Mouse (Mus musculus) adrenal gland, adult 2 months (tissue): ENCODE data around the gene Tnfsf13. TPM values are rescaled to one million over a fixed set of nuclear protein-coding genes. Genes with fewer than 3 reads are reported as not detected.

Experiments
- DNase-seq: peaks from one replicate; pipeline ENCODE4 v3.0.0; 2021
- microRNA-seq, 2 experiments: library from miRNA; unstranded; fragments of <30 nt; microRNA quantifications; one replicate each; pipeline ENCODE4 v1.2.0; 2021
- polyA plus RNA-seq: library from polyadenylated mRNA; depleted of rRNA; stranded (reverse); fragments of >200 nt; gene quantifications from 2 replicates; pipeline ENCODE4 v1.2.3, GENCODE M21; 2012; rRNA removed
- total RNA-seq, 2 experiments: library from RNA; stranded (reverse); gene quantifications; 2 replicates each; pipeline ENCODE4 v1.2.3; 2021

Gene Tnfsf13
- total and polyA plus RNA-seq, 3 experiments, result 1.6 to 2.4 (median 2.2) TPM

GRCm38 (mm10) chr11:69653399-69653798 lies 32.2 kb downstream of the Tnfsf13 start:
- no peak for DNase-seq

- no peak for DNase-seq
Measured at GRCm38 (mm10) chr11:69645860-69646259, 39.7 kb downstream of the Tnfsf13 start.

GRCm38 (mm10) chr11:69635471-69635870 lies 50.1 kb downstream of the Tnfsf13 start:
- DNase-seq, result no peak

- DNase-seq, result no peak
Measured at GRCm38 (mm10) chr11:69633128-69633866, 52.3 kb downstream of the Tnfsf13 start.

Small RNA genes lying within 50 kb of the gene (microRNA-seq; reads per million reads assigned to microRNA genes)
- 2.2 to 4.1 reads per million in 2 experiments for gene Mir1934
- 0 reads per million in 2 experiments for gene Mir467f

Other genes starting within 250 kb of the Tnfsf13 start
Only the 30 nearest of the 35 such genes appear.
- under 1 TPM; 0.32 to 0.66 TPM for gene Dnah2, start 136.7 kb downstream of the Tnfsf13 start, total RNA-seq
- gene Dnah2, start 136.7 kb downstream of the Tnfsf13 start, polyA plus RNA-seq, result 0.19 and 0.28 TPM in 2 replicates
- under 1 TPM; 0.52 to 0.69 TPM for gene Efnb3, start 125.6 kb downstream of the Tnfsf13 start, total RNA-seq
- 0.77 and 1.3 TPM in 2 replicates for gene Efnb3, start 125.6 kb downstream of the Tnfsf13 start, polyA plus RNA-seq
- gene Wrap53, start 105.5 kb downstream of the Tnfsf13 start, total RNA-seq, result 10 to 100 TPM in 1 of 2 experiments, 1 to 10 TPM in 1; 8.4 to 12.0 TPM
- gene Wrap53, start 105.5 kb downstream of the Tnfsf13 start, polyA plus RNA-seq, result 14.8 and 16.1 TPM in 2 replicates
- 10 to 100 TPM; 59.6 to 67.5 TPM for gene Trp53, start 105.4 kb downstream of the Tnfsf13 start, total RNA-seq
- 78.9 and 85.0 TPM in 2 replicates for gene Trp53, start 105.4 kb downstream of the Tnfsf13 start, polyA plus RNA-seq
- gene Atp1b2, start 79.8 kb downstream of the Tnfsf13 start, total RNA-seq, result 10 to 100 TPM; 34.9 to 40.2 TPM
- 28.3 and 31.5 TPM in 2 replicates for gene Atp1b2, start 79.8 kb downstream of the Tnfsf13 start, polyA plus RNA-seq
- gene Shbg, start 67.9 kb downstream of the Tnfsf13 start, total RNA-seq, result not detected
- gene Shbg, start 67.9 kb downstream of the Tnfsf13 start, polyA plus RNA-seq, result not detected in 2 replicates
- 10 to 100 TPM in 1 of 2 experiments, 1 to 10 TPM in 1; 6.1 to 11.9 TPM for gene Sat2, start 63.8 kb downstream of the Tnfsf13 start, total RNA-seq
- 2.1 and 3.2 TPM in 2 replicates for gene Sat2, start 63.8 kb downstream of the Tnfsf13 start, polyA plus RNA-seq
- gene Fxr2, start 52.8 kb downstream of the Tnfsf13 start, total RNA-seq, result 100 to 1,000 TPM in 1 of 2 experiments, 10 to 100 TPM in 1; 69.6 to 105 TPM
- gene Fxr2, start 52.8 kb downstream of the Tnfsf13 start, polyA plus RNA-seq, result 69.8 and 81.6 TPM in 2 replicates
- not detected for gene Sox15, start 30.5 kb downstream of the Tnfsf13 start, total RNA-seq
- gene Sox15, start 30.5 kb downstream of the Tnfsf13 start, polyA plus RNA-seq, result 0.24 TPM in 1 of 2 replicates, not detected in the other
- gene Mpdu1, start 23.1 kb downstream of the Tnfsf13 start, total RNA-seq, result 100 to 1,000 TPM; 109 to 127 TPM
- gene Mpdu1, start 23.1 kb downstream of the Tnfsf13 start, polyA plus RNA-seq, result 179 and 196 TPM in 2 replicates
- 10 to 100 TPM; 16.8 to 53.0 TPM for gene Cd68, start 19.6 kb downstream of the Tnfsf13 start, total RNA-seq
- gene Cd68, start 19.6 kb downstream of the Tnfsf13 start, polyA plus RNA-seq, result 24.5 and 36.9 TPM in 2 replicates
- gene Eif4a1, start 13.4 kb downstream of the Tnfsf13 start, total RNA-seq, result 100 to 1,000 TPM; 509 to 543 TPM
- 85.0 and 144 TPM in 2 replicates for gene Eif4a1, start 13.4 kb downstream of the Tnfsf13 start, polyA plus RNA-seq
- gene Senp3, start 3.7 kb downstream of the Tnfsf13 start, total RNA-seq, result 10 to 100 TPM; 65.5 to 75.5 TPM
- 34.3 and 37.5 TPM in 2 replicates for gene Senp3, start 3.7 kb downstream of the Tnfsf13 start, polyA plus RNA-seq
- 10 to 100 TPM; 19.8 to 37.1 TPM for gene Tnfsf12, start 10.1 kb upstream of the Tnfsf13 start, total RNA-seq
- 44.7 and 57.4 TPM in 2 replicates for gene Tnfsf12, start 10.1 kb upstream of the Tnfsf13 start, polyA plus RNA-seq
- gene Tnfsfm13, start 10.3 kb upstream of the Tnfsf13 start, total RNA-seq, result 1 to 10 TPM; 3.1 to 7.0 TPM
- 12.7 and 18.9 TPM in 2 replicates for gene Tnfsfm13, start 10.3 kb upstream of the Tnfsf13 start, polyA plus RNA-seq
- gene Polr2a, start 72.9 kb upstream of the Tnfsf13 start, total RNA-seq, result 10 to 100 TPM; 71.4 to 77.9 TPM
- 20.6 and 38.3 TPM in 2 replicates for gene Polr2a, start 72.9 kb upstream of the Tnfsf13 start, polyA plus RNA-seq
- not detected for gene Slc35g3, start 76.2 kb upstream of the Tnfsf13 start, total RNA-seq
- gene Slc35g3, start 76.2 kb upstream of the Tnfsf13 start, polyA plus RNA-seq, result not detected in 2 replicates
- gene Zbtb4, start 80.1 kb upstream of the Tnfsf13 start, total RNA-seq, result 10 to 100 TPM; 47.3 to 74.8 TPM
- 66.0 and 73.6 TPM in 2 replicates for gene Zbtb4, start 80.1 kb upstream of the Tnfsf13 start, polyA plus RNA-seq
- gene Chrnb1, start 110.2 kb upstream of the Tnfsf13 start, total RNA-seq, result 1 to 10 TPM; 1.7 to 3.1 TPM
- gene Chrnb1, start 110.2 kb upstream of the Tnfsf13 start, polyA plus RNA-seq, result 2.7 and 3.0 TPM in 2 replicates
- gene Fgf11, start 116.1 kb upstream of the Tnfsf13 start, total RNA-seq, result 10 to 100 TPM in 1 of 2 experiments, 1 to 10 TPM in 1; 4.6 to 12.8 TPM
- gene Fgf11, start 116.1 kb upstream of the Tnfsf13 start, polyA plus RNA-seq, result 6.0 and 13.4 TPM in 2 replicates
- 1 to 10 TPM in 1 of 2 experiments, under 1 TPM in 1; 0.23 to 1.1 TPM for gene Tmem102, start 119.8 kb upstream of the Tnfsf13 start, total RNA-seq
- 0.81 and 0.94 TPM in 2 replicates for gene Tmem102, start 119.8 kb upstream of the Tnfsf13 start, polyA plus RNA-seq
- not detected for gene Gm39566, start 129.5 kb upstream of the Tnfsf13 start, total RNA-seq
- not detected in 2 replicates for gene Gm39566, start 129.5 kb upstream of the Tnfsf13 start, polyA plus RNA-seq
- gene Spem2, start 132.7 kb upstream of the Tnfsf13 start, total RNA-seq, result not detected
- gene Spem2, start 132.7 kb upstream of the Tnfsf13 start, polyA plus RNA-seq, result 0.09 TPM in 1 of 2 replicates, not detected in the other
- not detected for gene Spem1, start 136.4 kb upstream of the Tnfsf13 start, total RNA-seq
- gene Spem1, start 136.4 kb upstream of the Tnfsf13 start, polyA plus RNA-seq, result not detected in 2 replicates
- gene Nlgn2, start 152.0 kb upstream of the Tnfsf13 start, total RNA-seq, result 10 to 100 TPM; 14.6 to 21.8 TPM
- 55.0 and 58.6 TPM in 2 replicates for gene Nlgn2, start 152.0 kb upstream of the Tnfsf13 start, polyA plus RNA-seq
- gene Tmem256, start 152.7 kb upstream of the Tnfsf13 start, total RNA-seq, result 100 to 1,000 TPM; 139 to 173 TPM
- gene Tmem256, start 152.7 kb upstream of the Tnfsf13 start, polyA plus RNA-seq, result 116 and 160 TPM in 2 replicates
- 10 to 100 TPM; 50.8 to 53.5 TPM for gene Plscr3, start 160.6 kb upstream of the Tnfsf13 start, total RNA-seq
- gene Plscr3, start 160.6 kb upstream of the Tnfsf13 start, polyA plus RNA-seq, result 224 and 230 TPM in 2 replicates
- gene Tnk1, start 172.9 kb upstream of the Tnfsf13 start, total RNA-seq, result under 1 TPM in 1 of 2 experiments, not detected in 1; 0.38 TPM
- 0.17 and 0.91 TPM in 2 replicates for gene Tnk1, start 172.9 kb upstream of the Tnfsf13 start, polyA plus RNA-seq
- not detected for gene Tmem95, start 192.2 kb upstream of the Tnfsf13 start, total RNA-seq
- gene Tmem95, start 192.2 kb upstream of the Tnfsf13 start, polyA plus RNA-seq, result not detected in 2 replicates
- gene Kctd11, start 195.6 kb upstream of the Tnfsf13 start, total RNA-seq, result 1 to 10 TPM; 3.2 to 5.7 TPM
- gene Kctd11, start 195.6 kb upstream of the Tnfsf13 start, polyA plus RNA-seq, result 4.1 and 4.9 TPM in 2 replicates